Mouse (Mus musculus) myocyte (in vitro differentiated cells): ENCODE data around the gene Cdpf1. TPM values are rescaled to one million over a fixed set of nuclear protein-coding genes. Genes with fewer than 3 reads are reported as not detected.

Experiments
- H3K27me3 ChIP-seq: one replicate; pipeline ENCODE4 v1.6.1; 2011; ENCODE audit not compliant: control insufficient read depth, insufficient read depth, insufficient read length
- H3K36me3 ChIP-seq: one replicate; pipeline ENCODE4 v1.6.1; 2011; ENCODE audit not compliant: control insufficient read depth, insufficient read depth
- H3K4me2 ChIP-seq: one replicate; pipeline ENCODE4 v1.6.1; 2011; ENCODE audit warnings: low read depth, control low read depth
- H3K4me3 ChIP-seq: one replicate; pipeline ENCODE4 v1.5.1; 2011; ENCODE audit warnings: mild to moderate bottlenecking, control low read depth, moderate library complexity
- H3K79me2 ChIP-seq: one replicate; pipeline ENCODE4 v1.6.1; 2011; ENCODE audit not compliant: control insufficient read depth, insufficient read depth
- H3ac ChIP-seq: one replicate; pipeline ENCODE4 v1.6.1; 2011; ENCODE audit not compliant: control insufficient read depth, insufficient read length
- CEBPB ChIP-seq: IDR thresholded peaks from 2 replicates; pipeline ENCODE4 v1.6.1; 2011; ENCODE audit warnings: mild to moderate bottlenecking, moderate library complexity; ENCODE audit not compliant: poor library complexity, insufficient read depth, severe bottlenecking
- E2F4 ChIP-seq: IDR thresholded peaks from one replicate; pipeline ENCODE4 v1.6.1; 2011; ENCODE audit warnings: mild to moderate bottlenecking, control low read depth, moderate library complexity; ENCODE audit not compliant: insufficient read depth
- MAX ChIP-seq: IDR thresholded peaks from one replicate; pipeline ENCODE4 v1.6.1; 2011; ENCODE audit warnings: low read depth, mild to moderate bottlenecking, control low read depth
- MYOD1 ChIP-seq, 3 experiments: IDR thresholded peaks; one replicate each; pipeline ENCODE4 v1.6.1; 2011; ENCODE audit warnings: control low read depth in 2 of 3, low read depth in 2 of 3, mild to moderate bottlenecking in 2 of 3, moderate library complexity in 1 of 3; ENCODE audit not compliant: insufficient read length in 2 of 3, control insufficient read depth in 1 of 3
- MYOG ChIP-seq, 3 experiments: IDR thresholded peaks; one replicate each; pipeline ENCODE4 v1.6.1; 2011; ENCODE audit warnings: control low read depth in 2 of 3, low read depth in 2 of 3, mild to moderate bottlenecking in 2 of 3; ENCODE audit not compliant: insufficient read length in 2 of 3, control insufficient read depth in 1 of 3, insufficient read depth in 1 of 3
- POLR2A ChIP-seq: IDR thresholded peaks from one replicate; pipeline ENCODE4 v1.6.1; 2011; ENCODE audit warnings: low read depth, mild to moderate bottlenecking, control low read depth, moderate library complexity; ENCODE audit not compliant: insufficient read length
- POLR2AphosphoS2 ChIP-seq: IDR thresholded peaks from one replicate; pipeline ENCODE4 v1.6.1; 2011; ENCODE audit warnings: low read depth, control low read depth; ENCODE audit not compliant: insufficient read length
- REST ChIP-seq: IDR thresholded peaks from one replicate; pipeline ENCODE4 v1.6.1; 2011; ENCODE audit warnings: mild to moderate bottlenecking, control low read depth, moderate library complexity; ENCODE audit not compliant: insufficient read depth, insufficient read length
- SRF ChIP-seq: IDR thresholded peaks from one replicate; pipeline ENCODE4 v1.6.1; 2011; ENCODE audit warnings: low read depth; ENCODE audit not compliant: control insufficient read depth, insufficient read length
- TCF12 ChIP-seq: IDR thresholded peaks from one replicate; pipeline ENCODE4 v1.6.1; 2011; ENCODE audit warnings: mild to moderate bottlenecking, control low read depth; ENCODE audit not compliant: poor library complexity, insufficient read depth, severe bottlenecking
- TCF3 ChIP-seq: IDR thresholded peaks from one replicate; pipeline ENCODE4 v1.6.1; 2011; ENCODE audit warnings: low read depth, control low read depth; ENCODE audit not compliant: insufficient read length
- USF1 ChIP-seq: IDR thresholded peaks from one replicate; pipeline ENCODE4 v1.6.1; 2011; ENCODE audit warnings: low read depth, mild to moderate bottlenecking, control low read depth, moderate library complexity
- polyA plus RNA-seq: library from polyadenylated mRNA; unstranded; fragments of >200 nt; fragmentation: generic; extraction: Trizol; gene quantifications from one replicate; pipeline ENCODE4 v1.2.1, GENCODE M21; 2012; ENCODE audit warnings: missing spikeins

Cdpf1 gene
- polyA plus RNA-seq, 1 experiment = 25.1 TPM

GRCm38 (mm10) chr15:85771306-85772121 lies 40.0 kb downstream of the Cdpf1 start:
- H3K36me3 ChIP-seq = no peaks in the 10 kb centered on the region
- no peak overlapping the region for H3K4me2 ChIP-seq

GRCm38 (mm10) chr15:85768991-85769390 lies 42.5 kb downstream of the Cdpf1 start:
- peaks cover 70% of the 10 kb centered on the region for H3K27me3 ChIP-seq
- H3K4me3 ChIP-seq = no peak overlapping the region
- no peaks in the 10 kb centered on the region for H3K79me2 ChIP-seq
- no peak overlapping the region for H3ac ChIP-seq
- H3K36me3 ChIP-seq = no peaks in the 10 kb centered on the region
- TF ChIP-seq CEBPB = no peak
- no peak overlapping the region for H3K4me2 ChIP-seq

More at GRCm38 (mm10) chr15:85771306-85772121, 40.0 kb downstream of the Cdpf1 start:
- peaks cover 74% of the 10 kb centered on the region for H3K27me3 ChIP-seq
- H3K4me3 ChIP-seq = no peak overlapping the region
- H3ac ChIP-seq = no peak overlapping the region
- H3K79me2 ChIP-seq = no peaks in the 10 kb centered on the region
- no peak for TF ChIP-seq MAX
- no peak for TF ChIP-seq E2F4
- TF ChIP-seq REST = no peak
- TF ChIP-seq CEBPB = no peak
- no peak for TF ChIP-seq POLR2A

- Histone ChIP-seq H3K27me3 (peaks cover 55% of the 10 kb centered on the region), H3K4me2 (no peak overlapping the region), H3K36me3 (no peaks in the 10 kb centered on the region), H3ac (no peak overlapping the region), H3K4me3 (no peak overlapping the region), H3K79me2 (no peaks in the 10 kb centered on the region)
- TF ChIP-seq MAX = no peak
- TF ChIP-seq MYOG (IDR thresholded peaks at IDR 0.05; ENCODE audit: control insufficient read depth in 1 of 3, insufficient read depth in 1 of 3, insufficient read length in 2 of 3, low read depth in 2 of 3) = no peak
- no peak for TF ChIP-seq E2F4
- TF ChIP-seq TCF12 = no peak
- no peak for TF ChIP-seq CEBPB
- TF ChIP-seq USF1 = no peak
- no peak for TF ChIP-seq POLR2AphosphoS2
- TF ChIP-seq REST = no peak
- TF ChIP-seq POLR2A = no peak
- no peak for TF ChIP-seq SRF
- TF ChIP-seq TCF3 = no peak
- no peak for TF ChIP-seq MYOD1 (IDR thresholded peaks at IDR 0.05; ENCODE audit: control insufficient read depth in 1 of 3, insufficient read length in 2 of 3, low read depth in 2 of 3)
These were observed 44.8 kb downstream of the Cdpf1 start for GRCm38 (mm10) chr15:85766677-85767076.

GRCm38 (mm10) chr15:85765022-85765421 lies 46.5 kb downstream of the Cdpf1 start:
- H3K36me3 ChIP-seq = no peaks in the 10 kb centered on the region
- no peak overlapping the region for H3ac ChIP-seq
- H3K27me3 ChIP-seq = peaks cover 38% of the 10 kb centered on the region
- no peaks in the 10 kb centered on the region for H3K79me2 ChIP-seq
- no peak for TF ChIP-seq TCF12
- TF ChIP-seq TCF3 = no peak
- TF ChIP-seq MAX = no peak
- no peak for TF ChIP-seq REST
- TF ChIP-seq CEBPB = no peak
- H3K4me2 ChIP-seq = no peak overlapping the region
- no peak overlapping the region for H3K4me3 ChIP-seq

GRCm38 (mm10) chr15:85762761-85763160 lies 48.7 kb downstream of the Cdpf1 start:
- no peaks in the 10 kb centered on the region for H3K79me2 ChIP-seq
- no peak overlapping the region for H3ac ChIP-seq
- H3K27me3 ChIP-seq = peaks cover 20% of the 10 kb centered on the region
- H3K4me2 ChIP-seq = no peak overlapping the region
- no peak overlapping the region for H3K4me3 ChIP-seq
- no peaks in the 10 kb centered on the region for H3K36me3 ChIP-seq
- TF ChIP-seq TCF3 (no peak), MAX (no peak), SRF (no peak), CEBPB (no peak), MYOD1 (IDR thresholded peaks at IDR 0.05; ENCODE audit: control insufficient read depth in 1 of 3, insufficient read length in 2 of 3, low read depth in 2 of 3) (no peak), POLR2A (no peak), TCF12 (no peak), POLR2AphosphoS2 (no peak), USF1 (no peak)
